Mouse (Mus musculus) forebrain, embryonic 10.5 days (tissue): ENCODE measurements around the gene Tcirg1. TPM values are rescaled to one million over a fixed set of nuclear protein-coding genes. Genes with fewer than 3 reads are reported as not detected.

Experiments
- DNase-seq: peaks from one replicate; pipeline ENCODE4 v3.0.0-alpha.2; 2017; ENCODE audit warnings: low spot score; ENCODE audit errors: extremely low spot score
- H3K27ac ChIP-seq: fragments of 300-500 bp; sonication (generic); 2 replicates; pipeline ENCODE4 v1.5.1; 2016; ENCODE audit warnings: mild to moderate bottlenecking
- H3K27me3 ChIP-seq: fragments of 300-500 bp; sonication (generic); 2 replicates; pipeline ENCODE4 v1.6.1; 2016; ENCODE audit warnings: mild to moderate bottlenecking; ENCODE audit not compliant: poor library complexity, severe bottlenecking
- H3K36me3 ChIP-seq: fragments of 300-500 bp; sonication (generic); replicated peaks from 2 replicates; pipeline ENCODE4 v1.6.1; 2016; ENCODE audit warnings: mild to moderate bottlenecking, moderate library complexity
- H3K4me1 ChIP-seq: fragments of 300-500 bp; sonication (generic); 2 replicates; pipeline ENCODE4 v1.6.1; 2016
- H3K4me3 ChIP-seq: fragments of 300-500 bp; sonication (generic); 2 replicates; pipeline ENCODE4 v1.5.1; 2016; ENCODE audit warnings: mild to moderate bottlenecking, moderate library complexity
- H3K9me3 ChIP-seq: fragments of 300-500 bp; sonication (generic); 2 replicates; pipeline ENCODE4 v1.6.1; 2016; ENCODE audit warnings: mild to moderate bottlenecking, moderate library complexity
- WGBS: fragments of 180-500 bp; shearing (Covaris S2); methylation state at CpG from one replicate; pipeline ENCODE4 v1.1.7; 2016; 5-methylcytosine and 5-hydroxymethylcytosine counted together
- polyA plus RNA-seq: library from polyadenylated mRNA; unstranded; fragments of >200 nt; fragmentation: Nextera tagmentation; extraction: Ambion mirVana; gene quantifications from 2 replicates; pipeline ENCODE4 v1.2.1, GENCODE M21; 2016

Gene Tcirg1
- polyA plus RNA-seq = 17.2 and 17.9 TPM in 2 replicates

- peaks cover 57% of the 10 kb centered on the region for H3K4me1 ChIP-seq
- peak within 1 kb of the TSS; percentile 78 for H3K27ac ChIP-seq
- 6% methylated on average over 36 of the region's 36 CpGs for WGBS
- peak; percentile 64 for DNase-seq
- H3K36me3 ChIP-seq = peaks cover 51% of the 10 kb centered on the region
- peaks cover 14% of the 10 kb centered on the region for H3K27me3 ChIP-seq
- H3K9me3 ChIP-seq = no peaks in the 10 kb centered on the region
- peak within 1 kb of the TSS; percentile 59 for H3K4me3 ChIP-seq
Observed at GRCm38 (mm10) chr19:3906795-3907786, at the start of gene Tcirg1. Gene Tcirg1 (minus strand): TSS chr19:3907133.

DNA sequence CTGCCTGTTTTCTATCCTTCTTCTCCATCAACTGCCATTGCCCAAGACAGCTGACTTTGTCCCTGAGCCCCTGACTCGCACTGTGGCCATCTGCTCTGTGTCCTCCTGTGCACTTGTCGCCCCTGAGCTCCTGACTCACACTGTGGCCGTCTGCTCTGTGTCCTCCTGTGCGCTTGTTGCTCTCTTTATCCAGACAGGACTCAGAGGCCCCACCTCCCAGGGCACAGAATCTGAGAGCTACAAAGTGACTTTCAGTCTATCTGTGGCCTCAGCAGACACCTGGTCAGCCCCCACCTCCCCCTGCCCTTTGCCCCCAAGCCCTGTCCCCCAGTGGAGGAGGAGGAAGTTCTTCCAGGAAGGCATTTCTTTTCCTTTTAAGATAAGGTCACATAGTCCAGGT, 48.9 kb upstream of the Tcirg1 start:
- Histone ChIP-seq H3K36me3 (no peaks in the 10 kb centered on the region), H3K4me3 (no peak overlapping the region), H3K9me3 (no peaks in the 10 kb centered on the region), H3K27ac (no peak overlapping the region), H3K4me1 (no peaks in the 10 kb centered on the region), H3K27me3 (no peaks in the 10 kb centered on the region)
- DNase-seq = no peak
- WGBS = 69% methylated on average over 4 of the region's 4 CpGs

- no peaks in the 10 kb centered on the region for H3K27me3 ChIP-seq
- H3K9me3 ChIP-seq = no peaks in the 10 kb centered on the region
- DNase-seq = no peak
- H3K4me3 ChIP-seq = no peak overlapping the region
- H3K36me3 ChIP-seq = no peaks in the 10 kb centered on the region
- no peak overlapping the region for H3K27ac ChIP-seq
- WGBS = 85% methylated on average over 3 of the region's 3 CpGs
- no peaks in the 10 kb centered on the region for H3K4me1 ChIP-seq
Observed at GRCm38 (mm10) chr19:3955033-3955432, 48.1 kb upstream of the Tcirg1 start.

- H3K4me3 ChIP-seq = no peak overlapping the region
- DNase-seq = no peak
- H3K27me3 ChIP-seq = no peaks in the 10 kb centered on the region
- H3K36me3 ChIP-seq = no peaks in the 10 kb centered on the region
- no peaks in the 10 kb centered on the region for H3K9me3 ChIP-seq
- 73% methylated on average over 1 of the region's 1 CpGs for WGBS
- no peak overlapping the region for H3K27ac ChIP-seq
- no peaks in the 10 kb centered on the region for H3K4me1 ChIP-seq
Observed at GRCm38 (mm10) chr19:3952099-3952498, 45.2 kb upstream of the Tcirg1 start.

- Histone ChIP-seq H3K9me3 (no peaks in the 10 kb centered on the region), H3K27me3 (no peaks in the 10 kb centered on the region), H3K36me3 (no peaks in the 10 kb centered on the region), H3K4me1 (no peaks in the 10 kb centered on the region), H3K27ac (no peak overlapping the region), H3K4me3 (no peak overlapping the region)
- DNase-seq = no peak
Observed at GRCm38 (mm10) chr19:3951461-3951860, 44.5 kb upstream of the Tcirg1 start.

DNA sequence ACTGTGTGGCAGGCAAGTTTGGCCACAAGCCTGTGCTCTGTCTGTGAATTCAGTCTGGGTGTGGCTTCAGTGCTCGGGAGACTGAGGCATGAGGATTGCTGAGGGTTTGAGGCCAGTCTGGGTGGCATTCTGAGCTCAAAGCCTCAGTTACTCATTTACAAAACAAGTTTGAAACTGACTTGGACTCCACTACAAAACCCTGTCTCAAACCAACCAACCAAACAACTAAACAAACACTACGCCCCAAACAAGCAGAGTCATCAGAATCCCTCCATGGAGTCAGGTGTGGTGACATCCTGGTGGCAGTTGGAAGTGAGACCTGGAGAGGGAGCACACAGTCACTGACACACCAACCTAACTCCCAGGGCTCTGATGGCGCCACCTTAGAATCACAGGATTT, 43.4 kb upstream of the Tcirg1 start:
- Histone ChIP-seq H3K27me3 (no peaks in the 10 kb centered on the region), H3K27ac (no peak overlapping the region), H3K4me1 (no peaks in the 10 kb centered on the region), H3K4me3 (no peak overlapping the region), H3K9me3 (no peaks in the 10 kb centered on the region), H3K36me3 (no peaks in the 10 kb centered on the region)
- WGBS = 85% methylated on average over 3 of the region's 3 CpGs
- DNase-seq = no peak

- H3K4me3 ChIP-seq = no peak overlapping the region
- H3K27ac ChIP-seq = no peak overlapping the region
- H3K36me3 ChIP-seq = no peaks in the 10 kb centered on the region
- H3K4me1 ChIP-seq = no peaks in the 10 kb centered on the region
- no peak for DNase-seq
- WGBS = 70% methylated on average over 14 of the region's 14 CpGs
- peaks cover 9% of the 10 kb centered on the region for H3K27me3 ChIP-seq
- no peaks in the 10 kb centered on the region for H3K9me3 ChIP-seq
Observed at GRCm38 (mm10) chr19:3948546-3948945, 41.6 kb upstream of the Tcirg1 start.

DNA sequence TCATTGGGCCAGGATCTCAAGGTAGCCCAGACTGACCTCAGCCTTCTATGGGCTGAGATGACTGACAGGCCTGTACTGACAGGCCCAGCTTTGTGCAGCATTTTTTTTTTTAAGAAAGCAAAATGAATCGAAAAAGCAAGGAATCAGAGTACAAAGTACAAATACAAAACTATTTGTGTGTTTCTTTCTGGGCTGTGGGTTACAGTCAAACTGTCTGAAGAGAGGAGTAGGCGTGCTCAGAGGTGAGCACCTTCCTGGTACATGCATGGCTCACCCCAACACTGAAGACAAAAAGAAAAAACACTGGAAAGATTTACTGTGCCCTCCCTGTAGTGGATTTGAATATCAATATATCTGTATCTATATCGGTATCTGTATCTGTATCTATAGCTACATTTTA, 40.9 kb upstream of the Tcirg1 start:
- peaks cover 16% of the 10 kb centered on the region for H3K27me3 ChIP-seq
- 84% methylated on average over 3 of the region's 3 CpGs for WGBS
- no peak overlapping the region for H3K4me3 ChIP-seq
- H3K4me1 ChIP-seq = peaks cover 6% of the 10 kb centered on the region
- DNase-seq = no peak
- no peak overlapping the region for H3K27ac ChIP-seq
- H3K36me3 ChIP-seq = no peaks in the 10 kb centered on the region
- H3K9me3 ChIP-seq = no peaks in the 10 kb centered on the region

- no peaks in the 10 kb centered on the region for H3K36me3 ChIP-seq
- peaks cover 25% of the 10 kb centered on the region for H3K27me3 ChIP-seq
- no peak overlapping the region for H3K4me3 ChIP-seq
- no peaks in the 10 kb centered on the region for H3K9me3 ChIP-seq
- 13% methylated on average over 2 of the region's 2 CpGs for WGBS
- peak; percentile 63 for DNase-seq
- H3K4me1 ChIP-seq = peaks cover 8% of the 10 kb centered on the region
- no peak overlapping the region for H3K27ac ChIP-seq
Observed at GRCm38 (mm10) chr19:3946715-3947114, 39.8 kb upstream of the Tcirg1 start.

GRCm38 (mm10) chr19:3945872-3946564, 39.1 kb upstream of the Tcirg1 start:
- WGBS = 35% methylated on average over 10 of the region's 10 CpGs
- DNase-seq = no peak
- Histone ChIP-seq H3K36me3 (no peaks in the 10 kb centered on the region), H3K4me3 (no peak overlapping the region), H3K4me1 (peaks cover 8% of the 10 kb centered on the region), H3K9me3 (no peaks in the 10 kb centered on the region), H3K27me3 (peaks cover 25% of the 10 kb centered on the region), H3K27ac (no peak overlapping the region)

DNA sequence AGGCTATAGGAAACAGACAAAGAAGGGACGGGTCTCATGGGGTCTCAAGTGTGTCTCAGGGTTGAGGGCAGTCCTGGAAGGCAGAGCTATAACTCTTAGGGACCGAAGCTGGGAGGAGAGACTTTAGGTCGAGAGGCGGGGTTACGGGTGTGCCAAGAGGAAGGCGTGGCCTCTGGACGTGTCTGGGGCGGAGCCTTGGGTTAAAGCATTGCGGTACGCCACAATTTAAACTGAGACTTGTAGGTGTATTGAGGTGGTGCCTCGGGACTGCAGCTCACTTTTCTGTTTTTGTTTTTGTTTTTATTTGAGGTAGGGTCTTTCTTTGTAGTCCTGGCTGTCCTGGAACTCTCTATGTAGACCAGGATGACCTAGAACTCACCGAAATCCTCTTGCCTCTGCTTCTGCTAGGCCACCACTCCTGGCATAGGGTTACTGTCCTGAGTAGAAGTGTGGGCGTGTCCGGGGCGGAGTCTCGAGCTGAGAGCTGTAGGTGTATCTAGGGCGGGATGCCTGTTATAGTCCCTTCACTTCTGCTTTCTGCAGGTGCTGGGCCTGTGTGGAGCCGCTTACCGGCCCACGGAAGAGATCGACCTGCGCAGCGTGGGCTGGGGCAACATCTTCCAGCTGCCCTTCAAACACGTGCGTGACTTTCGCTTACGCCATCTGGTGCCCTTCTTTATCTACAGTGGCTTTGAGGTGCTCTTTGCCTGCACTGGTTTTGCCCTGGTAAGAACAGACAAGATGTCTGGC, 36.2 kb upstream of the Tcirg1 start:
- H3K4me1 ChIP-seq = peaks cover 8% of the 10 kb centered on the region
- no peaks in the 10 kb centered on the region for H3K36me3 ChIP-seq
- H3K9me3 ChIP-seq = no peaks in the 10 kb centered on the region
- H3K4me3 ChIP-seq = no peak overlapping the region
- no peak for DNase-seq
- peaks cover 25% of the 10 kb centered on the region for H3K27me3 ChIP-seq
- 19% methylated on average over 27 of the region's 27 CpGs for WGBS
- H3K27ac ChIP-seq = no peak overlapping the region

DNA sequence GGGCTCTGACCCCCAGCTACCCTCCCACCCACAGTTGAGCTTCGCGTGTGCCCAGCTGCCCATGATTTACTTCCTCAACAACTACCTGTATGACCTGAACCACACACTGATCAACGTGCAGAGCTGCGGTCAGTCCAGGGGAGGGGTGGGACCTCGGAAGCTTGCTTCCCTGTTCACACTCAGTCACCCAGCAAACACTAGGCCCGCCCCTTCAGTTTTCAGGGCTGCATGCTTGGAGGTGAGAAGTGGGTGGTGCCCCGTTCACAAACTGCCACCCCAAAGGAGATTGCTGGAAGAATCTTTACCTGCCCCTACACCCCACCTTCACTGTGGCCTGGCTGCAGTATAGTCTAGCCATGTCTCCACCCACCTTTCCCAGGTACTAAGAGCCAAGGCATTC, 35.4 kb upstream of the Tcirg1 start:
- Histone ChIP-seq H3K4me3 (no peak overlapping the region), H3K27me3 (peaks cover 25% of the 10 kb centered on the region), H3K27ac (no peak overlapping the region), H3K4me1 (peaks cover 8% of the 10 kb centered on the region), H3K36me3 (no peaks in the 10 kb centered on the region), H3K9me3 (no peaks in the 10 kb centered on the region)
- WGBS = 85% methylated on average over 7 of the region's 7 CpGs
- DNase-seq = no peak
